Mouse (Mus musculus): Measurements from ENCODE around the gene Usp16.

GRCm38 (mm10) chr16:87445110-87445509 is 9.4 kb upstream of the Usp16 start:
- TF ChIP-seq CTCF (IDR thresholded peaks at IDR 0.05; ENCODE audit: low read depth, low read length) (no peak), POLR2A (IDR thresholded peaks at IDR 0.05; ENCODE audit: insufficient read depth, low read length) (no peak), EP300 (IDR thresholded peaks at IDR 0.05; ENCODE audit: insufficient read depth, low read depth, low read length) (no peak)
